Mouse (Mus musculus) ES-Bruce4 (cell line): ENCODE results near the gene Kcnj15. TPM values are rescaled to one million over a fixed set of nuclear protein-coding genes. Genes with fewer than 3 reads are reported as not detected.

Source experiments
- H3K27ac ChIP-seq: 2 replicates; pipeline ENCODE4 v1.5.1; 2012; ENCODE audit warnings: low read length, inconsistent platforms; ENCODE audit not compliant: insufficient read depth
- H3K27me3 ChIP-seq: 2 replicates; pipeline ENCODE4 v1.6.1; 2012; ENCODE audit warnings: mild to moderate bottlenecking, low read length, inconsistent platforms; ENCODE audit not compliant: control insufficient read depth, poor library complexity, insufficient read depth, severe bottlenecking
- H3K36me3 ChIP-seq: 2 replicates; pipeline ENCODE4 v1.6.1; 2012; ENCODE audit warnings: inconsistent platforms, mild to moderate bottlenecking, low read length, moderate library complexity; ENCODE audit not compliant: control insufficient read depth, poor library complexity, insufficient read depth, severe bottlenecking
- H3K4me1 ChIP-seq: one replicate; pipeline ENCODE4 v1.8.1; 2011; ENCODE audit warnings: low read length; ENCODE audit not compliant: control insufficient read depth, insufficient read depth
- H3K4me3 ChIP-seq: 2 replicates; pipeline ENCODE4 v1.5.1; 2011; ENCODE audit warnings: low read depth, mild to moderate bottlenecking, low read length
- H3K9ac ChIP-seq: 2 replicates; pipeline ENCODE4 v1.6.1; 2012; ENCODE audit warnings: low read depth, mild to moderate bottlenecking, inconsistent platforms; ENCODE audit not compliant: poor library complexity, severe bottlenecking
- H3K9me3 ChIP-seq: replicated peaks from 2 replicates; pipeline ENCODE4 v1.6.1; 2012; ENCODE audit warnings: mild to moderate bottlenecking, low read length, inconsistent platforms; ENCODE audit not compliant: control insufficient read depth, poor library complexity, insufficient read depth, severe bottlenecking
- CTCF ChIP-seq: IDR thresholded peaks from one replicate; pipeline ENCODE4 v1.8.1; 2011; ENCODE audit warnings: low read depth, low read length
- EP300 ChIP-seq: IDR thresholded peaks from 2 replicates; pipeline ENCODE4 v1.6.1; 2011; ENCODE audit warnings: low read depth, low read length; ENCODE audit not compliant: insufficient read depth
- POLR2A ChIP-seq: IDR thresholded peaks from one replicate; pipeline ENCODE4 v1.8.1; 2011; ENCODE audit warnings: low read length; ENCODE audit not compliant: insufficient read depth
- polyA plus RNA-seq: library from polyadenylated mRNA; stranded (reverse); fragments of >200 nt; gene quantifications from 2 replicates; pipeline ENCODE4 v1.2.4, GENCODE M21; 2011; ENCODE audit warnings: low read depth; ENCODE audit not compliant: missing spikeins, insufficient read depth, insufficient read length

The Kcnj15 gene
- 0.50 and 0.91 TPM in 2 replicates for polyA plus RNA-seq

DNA sequence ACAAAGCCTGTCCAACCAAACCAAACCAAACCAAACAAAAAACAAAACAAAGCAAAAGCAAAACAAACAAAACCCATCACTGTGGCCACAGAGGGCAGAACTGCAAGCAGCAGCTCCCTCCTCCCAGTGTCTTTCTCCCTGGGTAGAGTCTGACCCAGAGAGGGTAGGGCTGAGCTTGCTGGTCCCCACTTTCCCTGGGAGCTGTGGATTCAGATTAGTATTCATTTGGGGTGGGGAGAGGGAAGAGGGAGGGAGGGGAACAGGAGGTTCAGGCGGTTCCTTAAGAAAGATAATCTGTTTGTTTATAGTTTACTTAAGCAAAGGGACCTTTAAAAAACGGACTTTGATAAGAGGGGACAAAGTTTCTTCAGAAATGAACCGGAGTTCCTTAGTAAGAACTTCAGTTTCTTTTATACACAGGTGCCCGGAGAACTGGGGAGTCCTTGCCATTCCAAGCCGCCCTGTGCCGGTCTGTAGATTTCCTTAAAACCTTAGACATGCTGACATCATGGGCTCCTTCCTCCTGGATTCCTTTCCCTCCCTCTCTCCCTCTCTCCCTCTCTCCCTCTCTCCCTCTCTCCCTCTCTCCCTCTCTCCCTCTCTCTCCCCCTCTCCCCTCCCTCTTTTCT lies at the start of gene Kcnj15:
Gene Kcnj15 (plus strand): TSS at position 293 of the 629 bp plus-strand sequence.
- no peak within 1 kb of the TSS for H3K27ac ChIP-seq
- no peak within 1 kb of the TSS for H3K9ac ChIP-seq
- H3K9me3 ChIP-seq, result no peaks in the 10 kb centered on the region

DNA sequence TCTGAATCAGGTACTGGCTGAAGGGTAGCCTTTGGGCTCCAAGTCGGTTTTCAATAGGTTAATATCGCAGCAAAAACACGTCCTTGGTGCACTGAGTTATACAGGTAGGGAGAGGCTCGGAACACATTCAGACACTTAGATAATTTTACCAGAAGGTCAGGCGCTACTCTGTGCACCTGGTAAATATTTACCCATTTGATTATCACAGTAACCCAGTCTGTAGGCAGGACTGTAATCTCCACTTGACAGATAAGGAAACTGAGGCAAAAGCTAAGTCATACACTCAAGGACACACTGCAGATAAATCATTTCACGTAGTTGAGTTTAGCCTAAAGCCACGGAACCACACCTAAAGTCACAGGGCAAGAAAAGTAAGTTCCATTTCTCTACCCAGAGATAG lies 49.1 kb upstream of the Kcnj15 start:
- Histone ChIP-seq H3K4me1 (no peaks in the 10 kb centered on the region), H3K27me3 (no peaks in the 10 kb centered on the region), H3K9me3 (no peaks in the 10 kb centered on the region), H3K4me3 (no peak overlapping the region), H3K9ac (no peak overlapping the region), H3K27ac (no peak overlapping the region), H3K36me3 (no peaks in the 10 kb centered on the region)
- no peak for TF ChIP-seq CTCF
- TF ChIP-seq POLR2A, result no peak
- no peak for TF ChIP-seq EP300

More for the DNA sequence above, at the start of gene Kcnj15:
- no peaks in the 10 kb centered on the region for H3K4me1 ChIP-seq
- no peaks in the 10 kb centered on the region for H3K27me3 ChIP-seq
- H3K36me3 ChIP-seq, result no peaks in the 10 kb centered on the region
- no peak within 1 kb of the TSS for H3K4me3 ChIP-seq
- TF ChIP-seq POLR2A (no peak), CTCF (no peak), EP300 (no peak)

DNA sequence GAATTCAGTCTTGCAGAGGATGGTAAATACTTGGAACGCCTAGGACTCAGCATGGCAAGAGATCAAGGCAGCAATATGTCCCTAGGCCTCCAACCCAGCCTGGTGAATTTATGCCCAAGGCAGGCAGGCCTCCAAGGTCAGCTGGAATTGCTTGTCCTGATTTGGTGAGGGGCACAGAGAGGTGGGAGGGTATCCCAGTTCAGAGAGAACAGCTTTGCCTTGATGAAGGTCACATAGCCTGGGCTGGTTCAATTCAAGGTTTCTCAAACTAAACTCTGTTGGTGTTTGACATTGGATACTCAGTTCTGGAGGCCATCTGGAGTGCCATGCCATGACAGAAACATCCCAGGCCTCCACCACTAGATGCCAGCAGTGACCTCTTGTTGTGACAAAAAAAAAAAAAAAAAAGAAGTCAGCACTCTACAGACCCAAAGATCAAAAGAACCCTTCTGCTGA lies 48.3 kb upstream of the Kcnj15 start:
- TF ChIP-seq POLR2A (no peak), CTCF (no peak), EP300 (no peak)

DNA sequence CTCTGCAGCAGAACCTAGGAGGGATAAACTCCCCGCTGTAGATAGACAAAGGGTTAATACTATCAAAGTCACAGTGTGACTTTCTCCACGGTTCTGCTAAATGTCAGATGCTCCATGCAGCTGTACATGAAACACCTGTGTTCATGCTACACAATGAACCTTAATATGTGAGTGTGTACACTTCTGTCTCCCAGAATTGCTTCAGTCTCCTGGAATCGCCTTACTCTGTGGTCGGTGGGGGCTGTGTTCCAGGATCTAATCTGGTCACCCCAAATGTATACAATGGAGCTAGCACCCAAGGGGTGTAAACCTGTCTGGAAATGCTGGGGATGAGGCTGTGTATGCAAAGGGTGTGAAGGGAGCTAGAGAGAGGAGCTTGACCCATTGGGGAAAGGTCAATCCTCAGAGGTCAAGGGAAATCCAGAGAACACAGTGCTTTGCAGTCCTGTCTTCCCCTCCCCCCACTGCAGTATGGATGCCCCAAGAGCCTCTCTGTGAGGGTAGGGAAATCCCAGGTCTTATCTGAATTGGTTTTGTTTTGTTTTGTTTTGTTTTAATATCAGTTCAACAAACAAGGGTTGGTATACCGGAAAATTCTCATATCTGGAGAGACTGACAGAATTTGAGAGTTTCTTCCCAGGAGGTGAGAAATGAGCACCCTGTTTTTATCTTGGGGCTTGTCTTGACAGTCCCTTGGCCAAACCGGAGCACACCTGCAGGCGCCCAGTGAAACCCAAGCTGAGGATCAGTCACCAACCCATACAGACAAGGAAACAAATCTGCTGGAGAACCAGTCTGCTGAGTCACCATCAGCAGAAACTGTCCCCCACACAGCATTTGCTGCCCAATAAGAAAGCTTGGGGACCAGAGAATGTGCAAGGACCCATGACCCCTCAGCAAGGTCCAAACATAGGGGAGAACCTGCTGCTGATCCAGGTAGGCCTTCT lies 42.8 kb upstream of the Kcnj15 start:
- Histone ChIP-seq H3K4me1 (no peaks in the 10 kb centered on the region), H3K9me3 (no peaks in the 10 kb centered on the region), H3K4me3 (no peak overlapping the region), H3K27ac (no peak overlapping the region), H3K36me3 (no peaks in the 10 kb centered on the region), H3K27me3 (no peaks in the 10 kb centered on the region), H3K9ac (no peak overlapping the region)
- TF ChIP-seq EP300, result no peak
- TF ChIP-seq POLR2A, result no peak
- no peak for TF ChIP-seq CTCF

More for the DNA sequence above, 48.3 kb upstream of the Kcnj15 start:
- Histone ChIP-seq H3K9me3 (no peaks in the 10 kb centered on the region), H3K9ac (no peak overlapping the region), H3K27ac (no peak overlapping the region), H3K27me3 (no peaks in the 10 kb centered on the region), H3K4me1 (no peaks in the 10 kb centered on the region), H3K36me3 (no peaks in the 10 kb centered on the region), H3K4me3 (no peak overlapping the region)

DNA sequence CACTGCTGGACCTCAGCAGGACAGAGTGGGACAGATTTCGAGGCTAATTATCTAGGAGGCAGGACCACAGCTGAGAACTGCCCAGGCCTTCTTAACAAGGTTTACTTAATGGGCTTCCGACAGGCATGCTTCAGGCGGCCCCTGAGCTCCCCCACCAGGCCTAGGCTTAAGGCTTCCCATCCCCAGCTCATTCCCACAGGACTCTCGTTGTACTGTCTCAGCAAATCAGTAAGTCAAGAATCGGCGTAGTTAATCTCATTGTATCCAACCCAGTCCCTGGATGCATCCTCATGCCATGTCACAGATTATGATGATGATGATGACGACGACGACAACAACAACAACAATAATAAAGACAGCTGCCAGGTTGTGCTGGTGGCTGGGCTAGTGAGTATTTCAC lies 41.6 kb upstream of the Kcnj15 start:
- H3K36me3 ChIP-seq, result no peaks in the 10 kb centered on the region
- H3K4me1 ChIP-seq, result no peaks in the 10 kb centered on the region
- H3K27ac ChIP-seq, result no peak overlapping the region
- TF ChIP-seq CTCF (no peak), EP300 (no peak), POLR2A (no peak)
- H3K4me3 ChIP-seq, result no peak overlapping the region
- H3K9ac ChIP-seq, result no peak overlapping the region
- no peaks in the 10 kb centered on the region for H3K9me3 ChIP-seq
- no peaks in the 10 kb centered on the region for H3K27me3 ChIP-seq

DNA sequence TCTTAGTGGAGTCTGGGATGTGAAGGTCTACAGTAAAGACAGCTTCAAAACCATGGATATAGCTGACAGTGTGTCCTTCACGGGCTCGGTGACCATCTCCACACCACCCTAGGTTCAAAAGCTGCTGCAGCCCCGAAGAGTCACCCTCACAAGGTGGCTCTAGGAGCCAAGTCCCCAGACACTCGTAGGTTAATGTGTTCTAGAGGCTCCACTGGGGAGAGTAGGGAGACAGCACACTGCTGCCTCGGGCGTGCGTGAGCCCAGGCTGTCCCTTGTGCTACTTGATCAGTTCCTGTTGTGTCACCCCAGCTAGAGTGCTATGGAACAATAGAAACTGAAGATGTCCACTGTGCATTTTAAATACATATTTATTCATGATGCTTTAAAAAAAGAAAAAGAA lies 41.0 kb upstream of the Kcnj15 start:
- Histone ChIP-seq H3K27ac (no peak overlapping the region), H3K36me3 (no peaks in the 10 kb centered on the region), H3K9me3 (no peaks in the 10 kb centered on the region), H3K4me3 (no peak overlapping the region), H3K4me1 (no peaks in the 10 kb centered on the region), H3K9ac (no peak overlapping the region), H3K27me3 (no peaks in the 10 kb centered on the region)
- no peak for TF ChIP-seq EP300
- TF ChIP-seq CTCF, result no peak
- TF ChIP-seq POLR2A, result no peak
